Mouse (Mus musculus): ENCODE results near the gene Capn8.
"Not testable (repeated sequence)": the region's sequence is repeated elsewhere in the genome, so short reads cannot be mapped to it uniquely, and the experiment has no call there.

Gene Capn8

DNA sequence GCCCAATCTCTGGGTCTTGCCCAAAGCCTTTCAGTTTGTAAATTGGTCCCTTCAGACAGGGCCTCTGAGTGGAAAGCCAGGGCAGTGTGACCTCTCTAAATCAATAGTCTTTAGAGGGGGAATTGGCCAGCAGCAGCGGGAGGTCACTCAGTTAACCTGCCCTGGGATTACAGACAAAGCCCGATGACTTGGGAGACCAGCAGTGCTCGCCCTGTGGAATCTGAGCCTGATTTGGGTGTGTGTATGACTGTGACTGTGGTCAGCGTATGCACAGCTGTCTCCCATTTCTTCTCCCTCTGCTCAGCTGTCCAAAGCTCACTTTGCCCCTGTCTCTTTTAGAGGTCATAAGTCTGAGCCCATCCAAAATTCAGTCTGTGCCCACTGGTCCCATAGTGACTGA lies 55.7 kb downstream of the Capn8 start:
- DNase-seq: no peak

DNA sequence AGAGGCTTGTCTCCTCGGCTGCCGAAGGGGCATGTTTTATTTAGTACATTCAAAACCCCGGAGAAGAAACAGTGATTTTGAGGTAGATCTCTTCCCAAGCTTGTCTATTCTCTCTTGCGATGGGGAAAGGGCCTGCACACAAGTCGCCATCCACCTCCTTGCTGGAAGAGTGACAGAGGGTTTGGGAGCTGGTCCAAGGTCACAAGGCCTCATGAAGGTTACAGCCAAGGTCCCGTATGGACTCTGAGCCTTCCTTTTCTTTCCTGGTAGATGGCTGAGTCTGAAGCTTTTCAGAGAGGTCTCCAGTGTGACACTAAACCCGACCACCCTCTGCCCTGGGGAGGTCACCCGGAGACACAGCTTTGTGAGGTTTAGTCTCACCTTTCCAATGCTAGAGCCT lies 56.4 kb downstream of the Capn8 start:
- DNase-seq: no peak

DNA sequence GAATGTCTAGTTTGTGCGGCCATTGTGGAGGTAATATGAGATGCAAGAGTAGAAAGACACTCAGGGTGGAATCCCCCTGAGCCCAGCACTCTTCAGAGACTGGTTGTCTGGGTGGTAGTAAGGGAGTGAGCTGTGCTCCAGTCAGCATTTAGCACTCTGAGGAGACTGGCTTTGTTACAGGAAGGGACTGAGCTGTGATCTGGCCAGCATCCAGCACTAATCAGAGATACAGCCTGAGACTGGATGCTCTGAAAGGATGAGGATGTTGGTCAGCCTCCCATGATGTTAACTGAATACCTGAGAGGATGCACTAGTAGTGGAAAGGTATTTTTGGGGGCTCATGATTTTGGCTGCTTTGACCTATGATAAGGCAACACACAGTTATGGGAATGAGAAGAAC lies 61.4 kb downstream of the Capn8 start:
- no peak for DNase-seq

DNA sequence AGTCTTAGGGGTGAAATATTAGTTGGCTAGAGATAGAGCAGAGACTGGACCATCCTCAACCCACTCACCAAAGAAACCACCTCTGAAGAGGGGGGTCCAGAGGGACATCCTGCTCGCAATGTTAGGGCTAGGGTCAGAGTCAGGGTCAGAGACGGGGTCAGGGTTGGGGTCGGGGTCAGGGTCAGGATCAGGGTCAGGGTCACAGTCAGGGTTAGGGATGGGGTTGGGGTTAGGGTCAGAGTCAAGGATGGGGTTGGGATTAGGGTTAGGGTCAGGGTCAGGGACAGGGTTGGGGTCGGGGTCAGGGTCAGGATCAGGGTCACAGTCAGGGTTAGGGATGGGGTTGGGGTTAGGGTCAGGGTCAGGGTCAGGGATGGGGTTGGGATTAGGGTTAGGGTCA lies 64.4 kb downstream of the Capn8 start:
- DNase-seq: no peak

DNA sequence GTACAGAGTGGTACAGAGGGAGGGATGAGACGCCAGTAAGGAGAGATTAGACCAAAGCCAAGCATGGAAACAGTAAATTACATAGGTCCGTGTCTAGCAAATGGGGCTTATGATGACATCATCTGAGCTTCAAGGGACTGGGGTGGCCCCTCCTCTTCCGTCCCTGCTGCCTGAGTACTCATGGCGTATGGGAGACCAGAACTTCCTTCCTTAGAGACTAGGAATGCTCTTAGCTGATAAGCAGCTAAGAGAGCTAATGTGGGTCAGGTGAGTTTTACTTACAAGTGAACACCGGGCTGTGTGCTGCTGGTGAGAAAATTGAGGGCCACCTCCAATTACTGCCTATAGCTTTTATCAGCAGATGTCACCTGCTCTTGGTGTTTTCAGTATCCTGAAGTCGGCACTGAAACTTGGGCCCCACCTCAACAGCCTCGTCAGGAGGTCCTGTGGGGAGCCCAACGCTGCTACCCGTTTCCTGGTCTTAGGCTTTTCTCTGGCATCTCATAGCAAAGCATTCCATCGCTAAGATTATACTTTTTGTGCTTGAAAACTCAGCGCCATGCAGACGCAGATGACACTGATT lies 69.0 kb downstream of the Capn8 start:
- no peak for DNase-seq

DNA sequence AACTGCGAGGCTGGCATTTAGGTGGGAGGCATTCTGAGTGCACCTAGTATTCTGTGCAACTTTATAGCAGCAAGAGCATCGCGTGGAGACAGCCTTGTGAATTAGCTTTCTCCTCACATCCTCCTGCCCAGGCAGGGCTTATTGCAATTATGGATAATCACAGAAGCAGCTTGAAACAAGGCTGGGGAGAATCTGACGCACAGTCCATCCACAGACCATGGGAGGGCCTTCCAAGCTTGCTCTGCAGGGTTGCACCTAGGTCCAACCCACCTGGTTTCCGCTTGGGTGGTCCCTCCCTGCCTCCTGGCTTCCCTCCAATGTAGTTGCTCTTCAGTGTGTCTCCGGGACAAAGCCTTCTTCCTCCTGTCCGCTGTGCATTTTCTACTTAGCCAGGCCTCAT lies 74.2 kb downstream of the Capn8 start:
- no peak for DNase-seq

DNA sequence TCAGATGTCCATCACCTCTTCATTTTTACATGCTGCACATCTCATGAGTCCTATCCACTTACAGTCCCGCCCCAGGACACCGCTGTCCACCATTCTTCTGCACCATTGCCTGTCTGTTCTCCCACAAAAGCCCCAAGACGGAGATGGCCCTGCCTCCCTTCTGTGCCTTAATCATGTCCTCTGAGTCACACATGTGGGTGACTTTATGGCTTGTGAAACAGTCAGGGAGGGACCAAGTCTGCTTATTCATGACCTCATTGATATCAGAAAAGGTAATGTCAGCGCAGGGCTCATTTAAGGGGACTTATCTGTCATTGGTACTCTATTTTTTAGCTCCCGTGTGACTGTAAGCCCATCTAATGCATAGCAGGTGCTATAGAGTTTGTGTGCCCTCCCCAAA lies 74.6 kb downstream of the Capn8 start:
- DNase-seq: no peak

DNA sequence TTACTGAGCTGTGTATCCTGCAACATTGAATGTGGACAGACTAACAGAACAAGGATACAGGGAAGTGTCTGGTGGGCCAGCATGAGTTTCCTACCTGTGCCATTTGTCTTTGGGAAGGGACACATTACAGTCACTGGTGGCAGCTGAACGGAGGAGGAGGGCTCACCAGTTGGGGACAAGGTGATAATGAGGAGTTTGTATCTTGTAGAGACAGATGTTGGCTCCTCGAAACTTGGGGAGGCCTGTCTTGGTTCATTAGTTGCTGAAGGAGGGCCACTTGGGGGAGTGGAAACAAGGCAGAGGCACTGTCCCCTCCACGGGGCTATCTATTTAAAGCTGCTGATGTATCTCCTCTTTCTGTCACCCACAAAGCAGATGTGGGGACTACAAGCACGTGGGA lies 75.3 kb downstream of the Capn8 start:
- DNase-seq: no peak

DNA sequence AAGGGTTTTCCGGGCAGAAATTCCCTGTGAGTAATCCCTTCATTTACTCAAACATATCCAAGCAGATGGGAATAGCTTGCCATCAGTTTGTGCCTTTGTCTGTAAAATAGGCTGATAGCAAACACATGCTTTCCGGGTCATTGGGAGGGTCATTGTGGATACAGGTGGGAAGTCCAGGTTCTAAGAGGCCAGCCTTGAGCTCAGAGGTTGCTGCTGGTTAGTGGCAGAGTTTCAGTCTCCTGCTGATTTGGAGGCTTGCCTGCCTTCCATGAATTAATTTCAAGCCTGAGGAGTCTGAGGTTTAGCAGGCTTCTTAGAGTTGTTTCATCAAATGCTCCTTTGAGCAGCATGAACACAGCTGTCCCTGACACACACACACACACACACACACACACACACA lies 78.0 kb downstream of the Capn8 start:
- DNase-seq: no peak

DNA sequence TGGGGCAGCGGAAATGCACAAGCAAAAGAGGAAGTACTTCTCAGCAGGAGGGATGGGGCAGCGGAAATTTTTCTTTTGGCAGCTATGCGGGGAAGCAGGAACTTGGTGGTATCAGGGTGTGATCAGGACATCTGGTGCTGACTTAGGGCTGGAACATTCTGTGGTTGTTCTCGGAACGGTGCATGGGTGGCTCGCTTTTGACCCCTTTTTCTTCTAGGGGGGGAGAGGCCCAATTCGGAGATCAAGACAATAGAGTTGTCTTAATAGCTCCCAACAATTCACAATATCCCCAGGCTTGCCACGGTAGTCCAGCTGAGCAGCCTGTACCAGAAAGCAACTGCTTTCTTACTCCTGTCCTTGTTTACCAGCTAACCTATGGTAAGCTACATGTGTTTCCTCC lies 79.6 kb downstream of the Capn8 start:
- DNase-seq: not testable (repeated sequence)

DNA sequence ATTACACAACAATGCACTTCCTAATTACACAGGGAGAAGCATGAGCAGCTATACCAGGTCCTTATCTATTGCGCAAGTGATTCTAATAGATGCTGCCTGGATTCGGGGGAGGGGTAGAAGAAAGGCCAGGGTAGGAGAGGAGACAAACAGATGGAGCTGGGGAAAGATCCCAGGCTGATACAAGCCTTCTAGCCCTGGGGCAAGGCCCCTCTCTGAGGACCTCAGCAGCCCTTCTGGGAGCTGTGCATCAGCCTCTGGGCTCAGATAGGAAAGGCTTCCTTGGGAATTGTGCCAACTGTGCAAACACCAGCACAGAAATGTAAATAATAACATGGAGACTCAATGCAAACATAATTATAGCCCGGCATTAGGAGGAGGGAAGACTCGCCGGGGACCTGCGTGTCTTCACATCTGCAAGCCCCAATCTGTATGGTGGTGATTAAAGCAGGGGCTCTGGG lies 80.4 kb downstream of the Capn8 start:
- no peak for DNase-seq

DNA sequence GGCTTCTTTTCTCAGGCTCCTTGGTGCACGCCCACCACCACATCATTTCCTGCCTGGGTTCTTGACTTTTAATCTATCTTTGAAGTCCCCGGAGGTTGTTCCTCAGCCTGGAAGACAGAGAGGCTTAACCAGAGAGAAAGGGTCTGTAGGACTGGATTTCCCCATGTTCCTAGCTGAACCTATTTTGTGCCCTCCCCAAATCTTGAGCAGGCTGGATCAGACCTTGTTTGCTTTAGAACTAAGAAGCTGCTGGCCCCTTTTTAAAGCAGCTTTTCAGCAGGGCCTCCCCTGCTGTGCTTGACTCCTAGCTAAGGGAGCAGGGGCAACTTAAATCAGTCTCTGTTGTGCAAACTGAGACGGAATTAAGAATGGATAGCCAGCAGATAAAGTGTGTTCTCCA lies 82.0 kb downstream of the Capn8 start:
- no peak for DNase-seq

DNA sequence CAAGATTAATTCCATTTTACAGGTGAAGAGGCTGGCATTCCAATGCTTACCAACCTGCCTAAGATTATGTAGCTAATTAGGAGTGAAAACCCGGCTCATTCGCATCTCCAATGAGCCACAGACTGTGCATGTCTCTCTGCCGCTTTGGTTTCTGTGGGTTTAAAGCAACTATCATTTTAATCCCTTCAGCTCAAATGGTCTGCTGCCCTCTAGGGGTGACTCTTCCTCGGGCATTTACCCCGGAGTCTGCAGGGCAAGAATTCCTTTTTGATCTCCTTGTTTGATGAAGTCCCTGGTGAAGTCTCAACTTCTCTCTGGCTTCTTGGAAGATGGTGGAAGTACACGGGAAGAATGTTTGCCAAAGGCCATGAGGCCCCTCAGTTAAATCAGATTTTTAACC lies 93.0 kb downstream of the Capn8 start:
- peak; percentile 63 for DNase-seq

DNA sequence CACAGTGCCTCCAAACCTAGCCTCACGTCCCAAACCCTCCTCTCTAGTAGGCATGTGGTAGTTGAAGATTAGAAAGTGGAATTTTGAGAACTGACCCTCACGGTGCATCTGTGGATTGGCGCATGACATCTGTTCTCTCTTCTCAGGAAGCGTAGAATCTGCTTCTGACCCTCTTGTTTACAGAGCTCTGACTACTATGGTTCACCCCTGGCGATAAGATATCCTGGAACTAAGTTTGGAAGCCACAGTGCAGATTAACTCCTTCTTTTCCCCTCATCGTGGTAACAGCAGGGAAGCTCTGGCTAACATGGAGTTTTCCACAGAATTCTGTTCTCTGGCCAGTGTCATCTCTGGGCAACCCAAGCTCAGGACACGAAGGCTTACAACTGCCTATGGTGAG lies 95.6 kb downstream of the Capn8 start:
- DNase-seq: no peak

DNA sequence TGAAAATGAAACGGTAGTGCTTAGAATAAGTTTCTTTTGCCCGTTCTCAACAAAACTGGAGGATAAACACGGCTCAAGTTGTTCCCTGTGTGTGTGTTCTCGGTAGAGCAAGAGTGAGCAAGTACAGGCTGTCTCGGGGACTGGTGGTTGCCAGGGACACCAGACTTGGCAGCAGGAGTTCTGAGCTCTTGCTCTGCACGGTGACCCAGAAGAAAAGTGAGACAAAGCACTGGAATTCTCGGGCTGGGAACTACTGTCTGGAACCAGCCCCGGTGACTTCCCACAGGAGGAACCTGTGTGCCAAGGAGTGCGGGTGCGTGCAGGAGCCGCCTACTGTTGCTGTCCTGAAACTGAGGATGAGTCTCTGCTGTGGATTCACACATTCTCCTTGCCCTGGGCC lies 98.9 kb downstream of the Capn8 start:
- peak; percentile 54 for DNase-seq

DNA sequence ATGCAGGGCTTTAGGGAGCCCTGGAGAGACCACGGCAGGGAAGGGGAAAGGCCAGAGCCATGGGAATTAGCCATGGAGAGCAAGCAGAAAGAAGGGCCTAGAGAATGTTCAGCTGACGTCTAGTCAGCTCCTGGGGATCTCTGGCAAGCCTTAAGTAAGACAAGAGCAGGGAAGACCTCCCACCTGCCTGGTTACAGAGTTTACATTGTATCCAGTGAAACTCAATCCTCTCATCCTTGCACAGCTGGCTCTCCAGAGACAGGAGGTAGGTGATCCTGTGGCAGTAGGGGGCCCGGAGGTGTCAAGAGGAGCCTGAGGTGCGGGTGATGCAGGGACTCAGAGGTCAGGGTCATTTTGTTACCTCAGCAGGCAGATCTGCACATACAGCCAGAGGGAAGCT lies 100.0 kb downstream of the Capn8 start:
- no peak for DNase-seq

DNA sequence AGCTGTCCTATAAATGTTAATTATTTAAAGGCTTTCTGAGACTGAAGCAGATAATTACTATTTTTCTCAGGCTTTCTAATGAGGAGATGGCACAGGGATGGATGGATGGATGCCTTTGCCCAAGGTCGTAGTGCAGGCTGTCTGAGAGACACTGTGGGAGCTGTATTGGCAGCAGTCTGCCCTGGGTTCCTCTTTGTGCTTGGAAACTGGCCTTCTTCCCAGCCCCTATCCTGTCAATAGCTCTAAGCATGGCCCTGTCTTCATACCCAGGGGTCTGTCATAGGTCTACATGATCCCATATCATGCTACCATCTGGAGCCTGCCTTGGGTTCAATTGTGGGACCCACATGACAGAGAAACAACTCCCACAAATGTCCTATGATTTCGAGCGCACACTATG lies 102.5 kb downstream of the Capn8 start:
- no peak for DNase-seq

DNA sequence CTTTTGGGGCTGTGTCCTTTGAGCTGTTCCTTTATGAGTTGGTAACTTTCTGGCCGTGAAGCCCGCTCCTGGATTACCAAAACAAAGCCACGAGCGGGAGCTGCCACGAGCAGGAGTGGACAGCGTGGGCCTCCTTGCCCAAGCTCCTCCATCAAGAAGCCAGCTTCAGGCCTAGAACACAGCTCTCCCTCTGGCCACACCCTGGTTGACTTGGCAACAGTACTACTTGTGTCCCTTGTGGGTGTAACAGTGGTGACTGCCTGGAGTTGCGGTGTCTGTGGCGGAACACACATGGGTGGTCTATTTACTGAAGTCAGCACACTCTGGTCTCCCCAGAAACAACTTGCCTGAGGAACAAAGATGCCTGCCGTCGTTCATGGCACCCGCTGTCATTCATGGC lies 104.9 kb downstream of the Capn8 start:
- no peak for DNase-seq

DNA sequence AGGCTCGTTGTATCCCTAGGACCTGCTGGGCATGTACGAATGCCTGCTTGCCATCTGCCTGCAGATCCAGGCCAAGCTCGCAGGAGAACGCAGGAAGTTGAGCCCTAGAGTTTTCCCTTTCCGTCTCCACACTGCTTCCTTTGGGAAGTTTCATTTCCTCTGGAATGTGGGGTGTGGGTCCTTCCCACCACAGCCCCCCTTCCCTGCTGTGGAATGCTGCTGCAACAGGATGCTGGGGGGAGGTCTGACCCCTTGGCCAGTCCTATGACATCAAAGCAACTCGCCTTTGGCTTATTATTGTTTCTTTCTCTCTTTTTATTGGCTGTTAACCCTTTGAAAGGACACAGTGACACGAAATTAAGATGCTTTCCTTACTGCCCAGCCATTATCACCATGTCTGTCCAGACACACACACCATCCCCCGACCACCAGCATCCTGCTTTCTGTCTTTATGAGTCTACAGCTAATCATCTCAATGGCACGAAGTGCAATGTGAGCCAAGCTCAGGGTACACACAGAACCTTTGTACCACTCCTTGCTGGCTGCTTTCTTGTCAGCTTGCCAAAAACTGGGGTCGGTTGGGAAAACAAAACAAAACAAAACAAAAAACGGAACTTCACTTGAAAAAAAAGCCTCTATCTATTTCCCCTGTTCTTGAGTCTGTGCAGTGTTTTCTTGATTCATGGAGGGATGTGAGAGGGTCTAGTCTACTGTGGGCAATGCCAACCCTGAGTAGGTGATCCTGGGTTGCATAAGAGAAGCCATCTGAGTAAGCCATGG lies 105.9 kb downstream of the Capn8 start:
- DNase-seq: no peak

DNA sequence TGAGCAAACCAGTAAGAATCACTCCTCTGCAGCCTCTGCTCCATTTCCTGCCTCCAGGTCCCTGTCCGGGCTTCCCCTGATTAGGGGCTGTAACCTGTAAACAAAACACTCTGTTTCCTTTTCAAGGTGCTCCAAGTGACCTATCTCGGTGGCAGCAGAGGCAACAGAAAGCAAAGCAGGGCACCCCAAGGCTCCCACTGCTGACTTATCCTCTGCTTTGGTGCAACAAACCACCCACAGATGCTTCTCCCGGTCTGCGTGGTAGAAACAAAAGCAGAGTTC lies 106.5 kb downstream of the Capn8 start:
- no peak for DNase-seq

DNA sequence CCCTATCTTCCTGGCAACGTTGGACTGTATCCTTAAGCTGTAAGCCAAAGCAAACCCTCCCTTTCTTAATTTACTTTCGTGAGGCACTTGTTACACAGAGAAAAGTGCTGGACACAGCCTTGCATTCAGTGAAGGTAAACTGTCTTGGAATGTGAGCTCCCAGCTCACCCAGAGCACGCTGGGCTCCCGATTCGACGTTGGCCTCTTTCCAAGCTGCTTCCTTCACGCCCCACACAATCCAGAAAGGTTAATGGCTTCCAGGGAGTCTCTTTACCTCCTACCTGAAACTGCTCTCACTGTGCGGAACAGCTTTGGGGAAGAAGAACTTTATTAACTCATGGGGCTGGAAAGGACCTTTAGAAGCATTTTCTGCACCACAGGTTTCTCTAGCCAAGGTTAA lies 110.5 kb downstream of the Capn8 start:
- no peak for DNase-seq

DNA sequence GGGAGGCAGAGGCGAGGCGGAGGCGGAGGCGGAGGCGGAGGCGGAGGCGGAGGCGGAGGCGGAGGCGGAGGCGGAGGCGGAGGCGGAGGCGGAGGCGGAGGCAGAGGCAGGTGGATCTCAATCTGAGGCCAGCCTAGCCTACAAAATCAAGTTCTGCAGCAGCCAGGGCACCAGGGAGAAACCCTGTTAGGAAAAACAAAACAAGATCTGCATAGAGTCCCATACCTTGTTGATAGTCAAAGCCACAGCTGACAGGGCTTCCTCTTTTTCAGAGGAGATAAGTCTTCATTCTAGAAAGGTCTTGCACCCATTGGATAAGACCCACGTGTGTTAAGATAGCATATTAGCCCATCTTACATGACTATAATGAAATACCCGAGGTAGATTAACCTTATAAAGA lies 113.3 kb downstream of the Capn8 start:
- DNase-seq: no peak

DNA sequence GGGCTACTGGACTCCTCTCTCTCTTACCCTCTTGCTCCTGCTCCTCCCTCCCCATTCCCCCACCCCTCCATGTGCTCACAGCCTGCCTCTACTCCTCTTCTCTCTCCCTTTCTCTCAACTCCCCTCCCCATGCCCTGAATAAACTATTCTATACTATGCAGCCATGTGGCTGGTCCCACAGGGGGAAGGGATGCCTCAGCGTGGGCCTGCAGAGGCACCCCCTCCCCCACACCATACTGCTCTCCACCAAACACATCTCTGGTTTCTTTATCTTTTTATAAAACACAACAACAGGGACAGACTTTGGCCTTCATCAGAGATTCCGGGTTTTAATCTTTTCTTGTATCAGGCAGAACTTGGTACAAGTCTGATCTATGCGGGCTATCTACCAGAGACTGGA lies 114.4 kb downstream of the Capn8 start:
- no peak for DNase-seq

DNA sequence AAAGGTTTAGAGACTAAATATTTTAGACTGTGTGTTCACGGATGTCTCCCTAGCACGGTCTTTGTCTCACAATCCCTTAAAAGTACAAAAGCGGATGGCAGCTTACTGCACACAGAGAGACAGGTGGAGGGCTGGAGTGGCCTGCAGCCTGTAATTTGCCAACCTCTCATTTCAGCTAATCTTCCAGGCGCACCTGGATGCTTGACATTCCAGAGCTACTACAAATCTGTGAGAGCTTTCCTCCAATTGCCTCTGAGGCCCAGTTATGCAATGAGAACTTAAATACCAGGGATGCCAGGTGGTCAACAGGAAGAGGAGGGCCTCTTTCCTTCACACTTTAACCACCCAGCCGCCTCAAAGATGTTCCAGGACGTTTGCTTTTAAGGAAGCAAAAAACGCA lies 114.8 kb downstream of the Capn8 start:
- no peak for DNase-seq

All from right cerebral cortex, adult 18-20 months (tissue).